Mouse (Mus musculus): ENCODE measurements around the gene Hbp1. TPM values are rescaled to one million over a fixed set of nuclear protein-coding genes. Genes with fewer than 3 reads are reported as not detected.

Hbp1 gene
- polyA plus RNA-seq, 1 experiment from 2014 or later = 63.3 TPM

DNA sequence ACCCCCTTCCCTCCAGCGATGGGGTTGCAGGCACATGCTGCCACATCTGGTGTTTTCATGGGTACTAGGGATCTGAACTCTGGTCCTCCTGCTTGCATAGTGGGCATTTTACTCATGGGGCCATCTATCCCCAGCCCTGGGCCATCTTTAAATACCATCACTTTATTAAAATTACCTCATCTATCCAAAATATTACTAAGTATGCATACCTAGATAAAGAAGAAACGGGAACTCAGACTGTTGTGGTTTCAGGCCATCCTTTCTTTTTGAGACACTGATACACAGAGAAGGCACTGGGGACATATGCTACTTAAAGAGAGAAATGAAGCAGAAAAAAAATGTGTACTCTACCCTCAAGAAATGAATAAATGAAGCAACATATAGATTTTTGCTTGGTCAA, 36.1 kb upstream of the Hbp1 start:
- WGBS = 91% methylated on average over 2 of the region's 2 CpGs
- H3K27me3 ChIP-seq (replicated peaks; ENCODE audit: control insufficient read depth, insufficient read depth, low read length) = no peaks in the 10 kb centered on the region
- no peak overlapping the region for H3K4me2 ChIP-seq (replicated peaks; ENCODE audit: low read depth)
- no peaks in the 10 kb centered on the region for H3K36me3 ChIP-seq (ENCODE audit: control insufficient read depth, insufficient read depth)
- TF ChIP-seq CTCF (IDR thresholded peaks at IDR 0.05; ENCODE audit: low read depth) = no peak
- H3K9me3 ChIP-seq (ENCODE audit: control insufficient read depth) = no peaks in the 10 kb centered on the region
- no peak overlapping the region for H3K27ac ChIP-seq (ENCODE audit: low read depth, low read length)
- no peak overlapping the region for H3K4me3 ChIP-seq (ENCODE audit: low read depth, low read length)
- H3K9ac ChIP-seq (ENCODE audit: low read depth, low read length) = no peak overlapping the region
- ATAC-seq = no peak
- H3K4me1 ChIP-seq (replicated peaks; ENCODE audit: control insufficient read depth, insufficient read depth, low read length) = no peaks in the 10 kb centered on the region

DNA sequence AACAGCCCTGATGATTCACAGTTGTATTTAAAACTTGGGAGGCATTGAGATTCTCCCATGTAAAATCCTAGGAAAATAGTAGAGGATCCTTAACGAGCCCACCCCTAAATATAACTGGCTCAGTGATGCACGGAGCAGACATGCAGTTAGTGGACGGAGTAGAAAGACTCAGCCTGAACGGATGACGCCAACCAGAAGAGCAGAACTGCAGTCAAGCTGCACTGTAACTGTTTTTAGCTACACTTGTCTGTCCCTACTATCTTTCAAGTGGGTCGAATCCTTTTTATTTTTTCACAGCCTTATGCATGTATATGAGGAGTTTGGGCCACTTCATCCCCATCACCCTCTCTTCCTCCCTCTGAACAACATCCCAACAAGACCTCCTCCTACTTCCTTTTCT, 35.4 kb upstream of the Hbp1 start:
- no peaks in the 10 kb centered on the region for H3K27me3 ChIP-seq (replicated peaks; ENCODE audit: control insufficient read depth, insufficient read depth, low read length)

DNA sequence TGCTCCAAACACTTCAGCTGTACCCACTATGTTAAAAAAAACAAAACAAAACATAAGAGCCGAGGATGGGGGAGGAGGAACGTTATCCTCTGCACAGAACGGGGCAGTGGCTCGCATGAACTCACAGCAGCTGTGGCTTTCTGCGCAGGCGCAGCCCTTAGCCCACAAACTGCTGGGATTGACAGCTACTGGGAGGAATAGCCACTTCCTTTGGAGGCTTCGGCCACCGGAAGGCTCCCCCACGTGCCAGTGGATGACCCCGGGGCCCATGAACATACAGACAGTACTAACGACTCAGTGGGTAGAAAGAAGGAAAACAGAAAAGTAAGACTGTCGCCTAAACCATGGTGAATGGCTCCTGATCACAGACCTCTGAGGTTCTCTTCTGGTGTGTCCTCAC, 34.3 kb upstream of the Hbp1 start:
- Histone ChIP-seq H3K4me1 (replicated peaks; ENCODE audit: control insufficient read depth, insufficient read depth, low read length) (no peaks in the 10 kb centered on the region), H3K4me3 (ENCODE audit: low read depth, low read length) (no peak overlapping the region), H3K4me2 (replicated peaks; ENCODE audit: low read depth) (no peak overlapping the region), H3K27ac (ENCODE audit: low read depth, low read length) (no peak overlapping the region), H3K9me3 (ENCODE audit: control insufficient read depth) (no peaks in the 10 kb centered on the region), H3K9ac (ENCODE audit: low read depth, low read length) (no peak overlapping the region), H3K27me3 (replicated peaks; ENCODE audit: control insufficient read depth, insufficient read depth, low read length) (no peaks in the 10 kb centered on the region), H3K36me3 (ENCODE audit: control insufficient read depth, insufficient read depth) (no peaks in the 10 kb centered on the region)
- no peak for TF ChIP-seq CTCF (IDR thresholded peaks at IDR 0.05; ENCODE audit: low read depth)
- 68% methylated on average over 12 of the region's 12 CpGs for WGBS
- no peak for ATAC-seq

More for the DNA sequence above, 35.4 kb upstream of the Hbp1 start:
- Histone ChIP-seq H3K4me3 (ENCODE audit: low read depth, low read length) (no peak overlapping the region), H3K9me3 (ENCODE audit: control insufficient read depth) (no peaks in the 10 kb centered on the region), H3K36me3 (ENCODE audit: control insufficient read depth, insufficient read depth) (no peaks in the 10 kb centered on the region), H3K9ac (ENCODE audit: low read depth, low read length) (no peak overlapping the region), H3K4me1 (replicated peaks; ENCODE audit: control insufficient read depth, insufficient read depth, low read length) (no peaks in the 10 kb centered on the region), H3K27ac (ENCODE audit: low read depth, low read length) (no peak overlapping the region), H3K4me2 (replicated peaks; ENCODE audit: low read depth) (no peak overlapping the region)
- ATAC-seq = no peak
- WGBS = 90% methylated on average over 6 of the region's 6 CpGs
- TF ChIP-seq CTCF (IDR thresholded peaks at IDR 0.05; ENCODE audit: low read depth) = no peak

GRCm38 (mm10) chr12:31984206-31984605, 33.9 kb upstream of the Hbp1 start:
- Histone ChIP-seq H3K9ac (ENCODE audit: low read depth, low read length) (no peak overlapping the region), H3K27me3 (replicated peaks; ENCODE audit: control insufficient read depth, insufficient read depth, low read length) (no peaks in the 10 kb centered on the region), H3K4me3 (ENCODE audit: low read depth, low read length) (no peak overlapping the region), H3K4me2 (replicated peaks; ENCODE audit: low read depth) (no peak overlapping the region), H3K36me3 (ENCODE audit: control insufficient read depth, insufficient read depth) (no peaks in the 10 kb centered on the region), H3K27ac (ENCODE audit: low read depth, low read length) (no peak overlapping the region), H3K4me1 (replicated peaks; ENCODE audit: control insufficient read depth, insufficient read depth, low read length) (no peaks in the 10 kb centered on the region), H3K9me3 (ENCODE audit: control insufficient read depth) (no peaks in the 10 kb centered on the region)
- 69% methylated on average over 2 of the region's 2 CpGs for WGBS
- TF ChIP-seq CTCF (IDR thresholded peaks at IDR 0.05; ENCODE audit: low read depth) = no peak
- no peak for ATAC-seq

- H3K4me1 ChIP-seq (replicated peaks; ENCODE audit: control insufficient read depth, insufficient read depth, low read length) = no peaks in the 10 kb centered on the region
- H3K27ac ChIP-seq (ENCODE audit: low read depth, low read length) = no peak overlapping the region
- H3K36me3 ChIP-seq (ENCODE audit: control insufficient read depth, insufficient read depth) = no peaks in the 10 kb centered on the region
- ATAC-seq = no peak
- 83% methylated on average over 6 of the region's 6 CpGs for WGBS
- no peaks in the 10 kb centered on the region for H3K9me3 ChIP-seq (ENCODE audit: control insufficient read depth)
- no peak overlapping the region for H3K4me2 ChIP-seq (replicated peaks; ENCODE audit: low read depth)
- no peaks in the 10 kb centered on the region for H3K27me3 ChIP-seq (replicated peaks; ENCODE audit: control insufficient read depth, insufficient read depth, low read length)
- no peak overlapping the region for H3K4me3 ChIP-seq (ENCODE audit: low read depth, low read length)
- no peak for TF ChIP-seq CTCF (IDR thresholded peaks at IDR 0.05; ENCODE audit: low read depth)
- H3K9ac ChIP-seq (ENCODE audit: low read depth, low read length) = no peak overlapping the region
Observed at GRCm38 (mm10) chr12:31983769-31984168, 33.4 kb upstream of the Hbp1 start.

DNA sequence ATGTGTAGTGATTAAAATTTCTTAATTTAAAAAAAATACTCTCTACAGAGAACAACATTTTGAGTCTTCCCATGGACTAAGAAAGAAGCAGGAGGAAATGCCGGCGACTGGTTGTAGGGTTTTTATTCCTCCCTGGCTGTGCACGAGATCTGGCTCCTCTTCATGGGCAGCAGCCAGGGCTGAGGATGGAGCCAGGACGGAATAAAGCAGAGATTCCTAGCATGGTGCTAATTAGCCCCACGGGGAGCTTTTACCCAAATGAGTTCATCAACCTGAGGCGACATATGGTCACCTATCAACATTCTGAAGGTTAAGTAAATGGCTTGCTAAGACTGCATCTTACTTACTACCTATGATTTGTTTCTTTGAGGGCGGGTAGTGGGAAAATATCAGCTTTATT, 32.9 kb upstream of the Hbp1 start:
- no peaks in the 10 kb centered on the region for H3K9me3 ChIP-seq (ENCODE audit: control insufficient read depth)
- no peak overlapping the region for H3K27ac ChIP-seq (ENCODE audit: low read depth, low read length)
- H3K4me2 ChIP-seq (replicated peaks; ENCODE audit: low read depth) = no peak overlapping the region
- H3K4me3 ChIP-seq (ENCODE audit: low read depth, low read length) = no peak overlapping the region
- no peaks in the 10 kb centered on the region for H3K4me1 ChIP-seq (replicated peaks; ENCODE audit: control insufficient read depth, insufficient read depth, low read length)
- no peak for TF ChIP-seq CTCF (IDR thresholded peaks at IDR 0.05; ENCODE audit: low read depth)
- no peaks in the 10 kb centered on the region for H3K36me3 ChIP-seq (ENCODE audit: control insufficient read depth, insufficient read depth)
- H3K27me3 ChIP-seq (replicated peaks; ENCODE audit: control insufficient read depth, insufficient read depth, low read length) = no peaks in the 10 kb centered on the region
- no peak overlapping the region for H3K9ac ChIP-seq (ENCODE audit: low read depth, low read length)
- WGBS = 73% methylated on average over 7 of the region's 7 CpGs
- ATAC-seq = no peak

DNA sequence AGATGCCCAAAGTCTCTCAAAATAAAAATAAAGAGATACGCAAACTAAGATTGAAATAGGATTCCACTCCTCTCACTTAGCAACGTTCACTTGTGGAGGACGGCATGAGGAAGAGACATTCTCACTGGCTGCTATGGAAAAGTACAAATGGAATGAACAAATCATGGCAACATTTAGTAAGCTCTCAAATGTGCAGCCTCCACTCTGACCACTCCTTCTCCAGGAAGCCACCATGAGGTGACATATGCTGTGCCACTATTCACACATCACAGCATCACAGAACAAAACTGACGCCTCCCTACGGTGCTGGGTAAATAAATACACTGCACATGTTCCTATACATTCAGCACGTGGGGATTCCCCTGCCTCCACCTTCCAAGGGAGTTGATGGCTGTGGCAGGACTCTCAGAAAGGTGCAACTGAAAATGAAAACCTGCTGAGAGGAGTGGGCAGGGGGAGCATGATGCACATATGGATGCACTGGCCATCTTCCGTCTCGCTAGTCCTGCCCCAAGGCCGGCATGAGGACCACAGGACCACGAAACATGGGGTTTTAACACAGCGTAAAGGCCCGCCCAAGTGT, 27.4 kb upstream of the Hbp1 start:
- no peak for ATAC-seq
- no peak overlapping the region for H3K4me3 ChIP-seq (ENCODE audit: low read depth, low read length)
- H3K27ac ChIP-seq (ENCODE audit: low read depth, low read length) = no peak overlapping the region
- H3K27me3 ChIP-seq (replicated peaks; ENCODE audit: control insufficient read depth, insufficient read depth, low read length) = no peaks in the 10 kb centered on the region
- no peaks in the 10 kb centered on the region for H3K9me3 ChIP-seq (ENCODE audit: control insufficient read depth)
- no peaks in the 10 kb centered on the region for H3K36me3 ChIP-seq (ENCODE audit: control insufficient read depth, insufficient read depth)
- H3K9ac ChIP-seq (ENCODE audit: low read depth, low read length) = no peak overlapping the region
- TF ChIP-seq CTCF (IDR thresholded peaks at IDR 0.05; ENCODE audit: low read depth) = no peak
- H3K4me2 ChIP-seq (replicated peaks; ENCODE audit: low read depth) = no peak overlapping the region
- no peaks in the 10 kb centered on the region for H3K4me1 ChIP-seq (replicated peaks; ENCODE audit: control insufficient read depth, insufficient read depth, low read length)
- 79% methylated on average over 12 of the region's 12 CpGs for WGBS

All from intestine, postnatal 0 days (tissue).